Mouse (Mus musculus) embryonic fibroblast, embryonic 13.5 days (primary cell): ENCODE measurements around the gene Nudt17.

Experiments used
- CTCF ChIP-seq: IDR thresholded peaks from 2 replicates; pipeline ENCODE4 v1.5.1; 2011; ENCODE audit warnings: mild to moderate bottlenecking, control low read depth, low read length, moderate library complexity, borderline replicate concordance; ENCODE audit not compliant: insufficient read depth
- POLR2A ChIP-seq: IDR thresholded peaks from 2 replicates; pipeline ENCODE4 v1.6.1; 2011; ENCODE audit warnings: low read depth, mild to moderate bottlenecking, control low read depth, low read length, moderate library complexity

DNA sequence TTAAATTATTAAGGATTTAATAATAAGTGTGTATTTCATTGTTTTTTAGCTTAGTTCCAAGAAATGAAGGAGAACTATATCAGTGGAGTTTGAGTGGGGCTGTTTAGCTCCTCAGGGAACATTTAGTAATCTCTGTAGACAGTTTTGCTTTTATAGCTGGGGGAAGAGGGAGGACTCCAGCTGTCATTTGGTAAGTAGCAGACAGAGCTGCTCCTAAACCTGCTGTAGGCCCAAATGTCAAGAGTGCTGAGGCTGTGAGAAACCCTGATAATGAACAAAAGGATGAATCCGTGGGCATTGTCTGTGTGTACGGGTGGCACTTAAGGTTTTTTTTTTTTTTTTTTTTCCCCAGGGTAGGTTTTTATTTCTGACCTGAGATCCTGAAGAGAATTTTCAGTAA is 26.8 kb upstream of the Nudt17 start:
- TF ChIP-seq CTCF (no peak), POLR2A (no peak)
